Mouse (Mus musculus): ENCODE results near the gene Atpif1. TPM values are rescaled to one million over a fixed set of nuclear protein-coding genes. Genes with fewer than 3 reads are reported as not detected.

The Atpif1 gene
- 781 and 857 TPM in 2 replicates for total RNA-seq (2014; fragmentation: Nextera tagmentation)
- total RNA-seq (2017), result 1,252 and 1,475 TPM in 2 replicates

DNA sequence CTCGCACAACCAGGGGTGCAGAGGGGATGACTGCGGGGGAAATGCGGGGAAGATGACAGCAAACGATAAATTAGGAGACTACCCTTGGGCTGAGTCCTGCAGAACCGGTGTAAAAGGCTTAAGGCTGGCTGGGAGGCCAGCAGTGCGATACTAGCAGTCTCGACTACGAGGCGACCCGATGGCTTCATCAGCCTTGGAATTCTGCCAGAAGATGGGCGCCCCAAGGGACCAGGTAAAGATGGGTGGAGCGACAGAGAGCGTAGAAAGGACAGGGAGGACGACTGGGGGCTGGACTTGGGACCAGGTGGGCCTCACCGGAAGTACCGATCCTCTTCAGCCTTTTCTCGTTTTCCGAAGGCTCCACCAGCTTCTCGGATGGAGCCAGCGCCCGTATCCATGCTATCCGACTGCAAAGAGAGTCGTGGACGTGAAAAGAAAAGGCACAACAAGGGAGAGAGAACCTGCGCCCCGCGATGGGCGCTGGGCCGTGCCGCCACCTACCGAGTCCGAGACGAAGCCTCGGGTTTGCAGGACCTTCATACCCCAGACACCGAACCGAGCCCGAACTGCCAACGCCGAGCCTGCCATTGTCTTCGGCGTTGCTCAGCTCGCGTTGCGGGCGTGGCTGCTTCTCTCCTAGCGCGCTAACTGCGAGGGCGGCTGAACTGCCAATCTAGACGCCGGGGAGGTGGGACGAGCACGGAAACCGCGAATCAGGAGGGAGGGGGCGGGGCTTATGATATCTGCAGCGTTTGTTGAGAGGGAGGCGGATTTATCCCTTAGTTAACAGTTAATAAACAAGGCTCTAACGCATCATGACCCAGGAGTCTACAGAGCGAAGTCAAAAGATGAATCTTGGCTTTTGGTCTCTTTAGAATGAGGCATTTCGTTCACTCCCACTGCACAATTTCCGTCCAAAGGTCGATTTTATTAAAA lies at the start of gene Atpif1:
Gene Atpif1 (minus strand): TSS at position 679 of the 936 bp plus-strand sequence.
- ATAC-seq (replicated peaks; ENCODE audit: poor library complexity, severe bottlenecking), result peak; percentile 87

DNA sequence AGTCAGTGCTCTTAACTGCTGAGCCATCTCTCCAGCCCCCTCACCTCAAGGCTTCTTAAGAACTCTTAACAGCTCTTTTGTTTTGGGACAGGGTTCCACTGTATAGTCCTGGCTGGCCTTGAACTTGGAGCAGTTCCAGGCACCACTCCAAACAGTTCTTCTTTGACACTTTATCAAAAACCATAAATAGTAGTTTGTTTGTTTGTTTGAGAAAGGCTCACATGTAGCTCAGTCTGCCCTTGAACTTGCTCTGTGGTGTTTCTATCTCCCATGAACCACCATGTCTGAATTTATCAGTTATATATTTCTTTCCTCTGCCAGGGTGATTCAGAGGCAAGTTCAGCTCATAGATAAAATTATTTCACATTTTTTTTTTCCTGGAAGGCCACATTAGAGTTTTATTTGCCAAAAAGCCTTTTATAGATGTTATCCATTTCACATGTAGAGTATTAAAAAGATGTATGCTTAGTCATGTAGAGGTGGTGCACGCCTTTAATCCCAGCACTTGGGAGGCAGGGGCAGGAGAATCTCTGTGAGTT lies 41.4 kb upstream of the Atpif1 start:
- ATAC-seq (replicated peaks; ENCODE audit: poor library complexity, severe bottlenecking), result no peak

DNA sequence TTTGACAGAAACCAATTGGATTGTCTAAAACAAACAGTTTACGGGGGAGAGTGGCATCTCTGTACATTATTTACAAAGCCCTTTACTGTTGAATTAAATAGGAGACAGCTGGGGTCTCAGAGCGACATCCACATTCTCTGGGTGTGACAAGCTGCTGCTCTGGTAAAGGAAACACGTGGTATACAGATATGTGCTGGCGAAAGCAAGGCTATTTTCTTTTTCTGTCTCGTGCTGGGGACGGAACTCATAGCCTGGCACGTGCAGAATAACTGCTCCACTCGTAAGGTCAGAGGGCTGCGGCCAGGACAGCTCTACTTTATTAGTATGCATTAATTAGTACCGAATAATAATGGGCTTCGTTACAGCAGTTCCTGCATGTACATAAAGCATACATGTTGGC lies 39.9 kb upstream of the Atpif1 start:
- ATAC-seq (replicated peaks; ENCODE audit: poor library complexity, severe bottlenecking), result peak; percentile 48

DNA sequence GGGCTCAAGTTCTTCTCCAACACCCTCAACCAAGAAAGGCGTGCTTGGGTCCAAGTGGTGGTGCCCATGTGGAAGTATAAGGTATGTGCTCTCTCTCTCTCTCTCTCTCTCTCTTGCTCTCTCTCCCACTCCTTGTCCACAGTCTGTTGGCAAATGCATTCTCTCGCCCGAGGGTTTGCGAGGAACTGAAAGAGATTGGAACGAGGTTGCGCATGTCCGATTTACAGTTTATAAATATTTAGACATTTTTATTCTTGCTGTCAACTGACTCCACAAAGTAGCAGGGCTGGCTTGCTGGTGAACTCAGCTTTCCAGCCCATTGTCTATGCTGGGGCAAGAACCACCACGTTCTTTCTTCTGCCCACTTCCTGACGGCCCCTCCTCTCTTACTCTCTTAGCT lies 37.7 kb upstream of the Atpif1 start:
- ATAC-seq (replicated peaks; ENCODE audit: poor library complexity, severe bottlenecking), result no peak

DNA sequence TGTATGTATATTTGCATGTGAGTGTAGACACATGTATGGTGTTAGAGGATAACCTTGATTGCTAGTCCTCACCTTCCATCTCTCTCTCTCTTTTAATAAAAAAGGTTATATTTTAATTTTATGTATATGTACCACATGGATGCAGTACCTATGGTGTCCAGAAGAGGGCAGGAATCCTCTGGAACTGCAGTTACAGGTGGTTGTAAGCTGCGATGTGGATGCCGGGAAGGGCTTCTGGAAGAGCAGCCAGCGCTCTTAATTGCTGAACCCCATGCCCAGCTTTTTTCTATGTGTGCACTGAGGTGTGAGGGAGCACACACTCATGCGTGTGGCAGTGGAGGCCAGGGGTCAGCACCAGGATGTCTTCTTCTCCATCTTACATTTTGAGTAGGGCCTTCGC lies 35.7 kb upstream of the Atpif1 start:
- no peak for ATAC-seq (replicated peaks; ENCODE audit: poor library complexity, severe bottlenecking)

DNA sequence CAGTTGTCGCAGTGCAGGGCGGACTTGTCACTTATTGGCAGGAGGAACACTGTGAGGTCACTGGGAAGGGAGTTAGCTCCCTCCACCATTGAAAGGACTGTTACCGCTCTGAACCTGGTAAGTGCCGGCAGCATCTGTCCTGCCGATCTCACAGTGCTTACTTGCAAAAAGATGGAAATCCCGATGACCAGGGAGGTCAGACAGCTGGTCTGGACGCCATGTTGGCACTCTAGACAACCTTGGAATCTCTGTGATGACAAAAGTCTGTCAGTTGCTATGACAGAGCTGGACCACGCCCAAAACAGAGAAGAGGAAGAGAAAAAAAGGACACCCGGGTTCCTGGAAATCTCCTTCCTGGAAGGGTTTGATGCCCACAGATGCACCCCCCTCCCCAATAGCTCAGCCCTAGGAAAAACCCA lies 33.9 kb upstream of the Atpif1 start:
- ATAC-seq (replicated peaks; ENCODE audit: poor library complexity, severe bottlenecking), result peak; percentile 33

DNA sequence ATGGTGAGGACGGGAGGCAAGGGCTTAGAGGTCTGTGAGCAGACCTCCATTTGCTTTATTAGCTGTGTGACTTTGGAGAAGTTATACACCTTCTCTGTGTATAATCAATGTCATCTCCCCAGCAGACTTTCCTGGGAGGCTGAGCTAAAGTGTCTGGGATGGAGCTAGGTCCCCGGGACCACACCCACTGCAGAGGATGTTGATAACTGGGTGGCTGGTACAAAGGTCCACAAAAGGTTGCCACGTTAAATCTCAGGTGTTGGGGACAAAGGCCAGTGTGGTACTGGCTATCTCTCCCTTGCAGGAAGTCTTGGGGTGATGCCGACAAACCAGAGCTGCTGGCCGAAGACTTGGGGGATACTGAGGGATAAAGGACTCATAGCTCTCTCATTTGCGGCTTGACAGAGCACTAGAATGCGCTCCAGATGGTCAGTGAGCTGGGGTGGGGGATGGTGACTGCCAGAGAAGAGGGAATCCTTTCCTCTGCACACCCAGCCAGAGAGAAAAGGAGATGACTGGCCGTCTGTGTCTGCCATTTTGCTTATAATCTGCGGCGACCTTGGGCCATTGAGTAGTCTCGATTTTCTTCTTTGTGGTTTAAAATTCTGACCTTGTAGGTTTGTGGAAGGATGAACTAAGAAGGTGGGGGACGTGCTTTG lies 31.8 kb upstream of the Atpif1 start:
- no peak for ATAC-seq (replicated peaks; ENCODE audit: poor library complexity, severe bottlenecking)

DNA sequence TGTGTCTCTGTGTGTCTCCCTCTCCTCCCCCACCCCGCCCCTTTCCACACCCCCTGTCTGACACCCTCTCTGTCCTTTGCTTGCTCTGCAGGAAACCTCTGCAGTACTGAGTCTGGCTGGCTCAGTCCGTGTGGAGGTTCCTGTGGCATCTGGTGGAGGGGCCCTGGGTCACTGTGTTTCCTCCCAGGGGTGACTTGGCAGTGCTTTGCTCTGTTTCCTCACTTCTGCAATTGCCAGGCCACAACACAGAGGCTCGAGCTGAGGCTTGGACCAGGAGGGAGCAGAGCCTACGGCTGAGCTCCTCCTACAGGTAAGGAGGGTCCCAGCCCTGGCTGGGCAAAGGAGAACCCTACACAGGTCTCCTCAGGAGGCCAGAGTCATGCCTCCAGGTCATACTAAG lies 30.5 kb upstream of the Atpif1 start, which contains the start of gene Ptafr:
Gene Ptafr (plus strand): TSS at position 103 of the 400 bp plus-strand sequence.
- peak; percentile 95 for ATAC-seq (replicated peaks; ENCODE audit: poor library complexity, severe bottlenecking)

DNA sequence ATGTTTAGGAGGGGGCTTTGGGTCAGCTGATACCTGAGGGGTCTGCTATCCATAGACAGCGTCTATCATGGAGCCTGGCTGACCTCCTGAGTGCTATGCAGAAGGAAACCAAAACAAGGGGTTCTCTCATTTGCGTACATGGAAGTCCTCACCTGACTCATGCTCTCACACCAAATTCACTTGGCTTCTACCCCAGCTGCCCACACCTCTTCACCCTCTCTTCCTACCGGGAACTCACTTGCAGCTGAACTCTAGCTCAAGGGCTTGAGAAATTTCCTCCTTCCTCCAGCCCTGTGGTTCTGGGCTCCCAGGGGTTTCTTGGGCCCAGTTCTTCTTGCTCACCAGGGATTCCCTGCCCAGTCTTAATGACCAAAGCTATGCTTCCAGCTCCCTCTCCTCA lies 29.8 kb upstream of the Atpif1 start:
- peak; percentile 29 for ATAC-seq (replicated peaks; ENCODE audit: poor library complexity, severe bottlenecking)

DNA sequence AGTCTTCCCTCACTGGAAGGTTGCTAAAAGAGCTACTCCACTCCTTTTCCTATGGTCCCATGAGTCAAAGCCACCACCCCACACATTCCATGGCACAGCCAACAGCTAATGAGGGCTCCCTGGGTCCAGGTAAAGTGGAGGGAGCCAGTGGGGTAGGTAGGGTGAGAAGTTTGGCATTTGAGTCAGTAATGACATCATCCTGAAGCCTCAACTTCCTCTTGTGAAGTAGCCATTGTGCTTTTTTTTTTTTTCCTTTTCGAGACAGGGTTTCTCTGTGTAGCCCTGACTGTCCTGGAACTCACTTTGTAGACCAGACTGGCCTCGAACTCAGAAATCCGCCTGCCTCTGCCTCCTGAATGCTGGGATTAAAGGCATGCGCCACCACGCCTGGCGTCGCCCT lies 22.1 kb upstream of the Atpif1 start:
- ATAC-seq (replicated peaks; ENCODE audit: poor library complexity, severe bottlenecking), result peak; percentile 64

DNA sequence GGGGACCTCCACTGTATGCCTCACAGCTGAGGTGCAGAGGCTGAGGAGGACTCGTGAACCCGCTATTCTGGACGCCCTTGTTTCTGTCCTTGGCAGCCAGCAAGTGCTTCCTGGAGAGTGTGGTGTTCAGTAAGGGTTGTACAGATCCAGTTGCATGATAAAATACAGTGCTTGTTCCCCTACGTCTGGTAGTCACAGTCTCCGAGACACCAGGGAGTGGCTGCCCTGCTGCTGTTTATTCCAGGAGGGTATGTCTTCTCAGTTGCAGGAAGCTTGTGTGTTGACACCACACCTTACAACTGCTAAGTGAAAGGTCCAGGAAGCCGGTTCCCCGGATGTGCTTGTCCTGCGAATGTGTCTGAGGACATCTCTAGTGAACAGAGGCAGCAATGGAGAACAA lies 21.2 kb upstream of the Atpif1 start:
- ATAC-seq (replicated peaks; ENCODE audit: poor library complexity, severe bottlenecking), result peak; percentile 21; the same call in 1 of the 2 replicates

DNA sequence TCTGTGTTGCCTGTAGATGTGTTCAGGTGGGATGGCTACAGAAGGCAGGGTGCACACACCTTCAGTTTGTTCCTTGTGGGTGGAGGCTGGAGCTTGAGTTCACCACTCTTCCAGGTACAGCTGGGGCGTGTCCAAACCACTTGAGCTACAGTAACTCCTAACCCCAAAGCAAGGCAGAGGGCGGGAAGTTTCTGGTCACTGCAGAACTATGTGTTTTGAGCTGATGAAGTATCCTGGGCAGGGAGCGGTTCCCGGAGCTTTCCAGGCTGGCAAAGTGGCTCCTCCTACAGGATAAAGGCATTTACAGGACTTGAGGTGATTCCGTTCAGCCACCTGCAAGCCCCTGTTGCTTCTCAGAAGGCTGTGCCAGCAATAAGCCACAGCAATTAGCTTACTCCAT lies 20.8 kb upstream of the Atpif1 start:
- ATAC-seq (replicated peaks; ENCODE audit: poor library complexity, severe bottlenecking), result no peak

DNA sequence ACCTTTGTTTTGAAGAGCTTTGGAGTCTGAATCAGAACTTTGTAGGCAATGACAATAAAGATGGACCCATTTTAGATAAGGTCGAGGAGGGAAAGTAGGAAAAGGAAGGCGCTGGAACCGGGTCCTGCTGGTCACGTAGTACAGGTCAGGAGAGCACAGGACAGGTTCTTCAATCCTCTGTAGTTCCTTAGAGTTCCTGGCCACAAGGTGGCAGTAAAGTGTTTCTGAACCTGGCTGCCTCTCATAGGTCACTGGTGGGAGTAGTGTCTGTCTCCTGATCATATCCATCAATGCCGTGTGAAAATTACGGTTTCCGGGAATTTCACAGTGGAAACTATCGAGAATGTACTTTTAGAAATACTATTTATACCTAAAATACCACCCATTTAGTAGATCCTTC lies 12.4 kb upstream of the Atpif1 start:
- ATAC-seq (replicated peaks; ENCODE audit: poor library complexity, severe bottlenecking), result peak; percentile 74

DNA sequence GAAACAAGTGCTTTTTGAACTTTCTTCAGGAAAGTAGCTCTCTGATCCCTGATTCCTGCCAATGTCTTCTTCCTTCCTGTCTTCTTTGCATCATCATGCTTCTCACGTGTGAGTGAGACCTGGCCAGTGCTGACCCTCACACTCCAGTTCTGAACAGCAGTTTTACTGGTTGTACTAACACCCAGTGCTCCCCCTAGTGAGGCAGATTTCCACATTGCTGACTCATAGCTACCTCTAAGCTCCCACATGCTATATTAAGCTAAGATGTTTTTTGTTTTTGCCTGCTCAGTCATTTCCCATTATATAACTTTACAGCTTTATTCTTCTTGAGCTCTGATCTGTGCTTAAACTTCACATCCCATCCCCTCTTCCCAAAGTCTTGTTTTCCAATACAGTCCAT lies 9.3 kb upstream of the Atpif1 start:
- ATAC-seq (replicated peaks; ENCODE audit: poor library complexity, severe bottlenecking), result no peak

DNA sequence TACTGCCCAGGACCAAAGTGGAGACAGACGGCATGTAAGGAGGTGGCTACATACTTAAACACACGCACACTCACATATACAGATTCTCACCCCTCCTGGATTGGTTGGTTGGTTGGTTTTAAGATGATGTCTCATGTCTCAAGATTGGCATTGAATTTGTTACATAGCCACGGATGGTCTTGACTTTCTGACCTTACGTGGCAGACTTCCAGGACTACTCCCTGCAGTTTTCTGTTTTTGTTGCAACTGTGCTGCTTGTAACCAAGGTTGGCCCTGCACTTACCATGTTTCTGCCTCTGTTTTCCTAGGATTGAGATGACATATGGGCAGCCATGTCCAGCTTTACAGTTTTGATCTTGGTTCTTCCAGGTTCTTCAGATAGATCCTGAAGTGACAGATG lies 8.0 kb upstream of the Atpif1 start:
- ATAC-seq (replicated peaks; ENCODE audit: poor library complexity, severe bottlenecking), result no peak

DNA sequence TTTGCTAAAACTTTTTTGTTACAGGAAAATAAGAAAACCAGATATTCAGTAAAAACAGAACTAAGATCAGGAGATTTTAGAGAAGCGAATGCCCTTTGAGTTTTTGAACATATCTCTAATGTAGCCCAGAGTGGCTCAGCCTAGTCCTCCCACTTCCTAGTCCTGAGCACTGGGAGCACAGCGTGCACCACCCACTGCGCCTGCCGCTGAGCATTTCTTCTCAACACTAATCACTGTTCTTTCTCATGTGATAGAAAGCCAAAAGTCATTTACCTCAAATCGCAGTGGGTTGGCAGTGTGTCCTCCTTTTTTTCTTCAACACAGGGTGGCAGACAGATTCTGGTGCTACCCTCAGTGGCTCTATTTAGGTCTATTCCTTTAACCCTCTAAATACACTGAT lies 6.0 kb upstream of the Atpif1 start:
- no peak for ATAC-seq (replicated peaks; ENCODE audit: poor library complexity, severe bottlenecking)

DNA sequence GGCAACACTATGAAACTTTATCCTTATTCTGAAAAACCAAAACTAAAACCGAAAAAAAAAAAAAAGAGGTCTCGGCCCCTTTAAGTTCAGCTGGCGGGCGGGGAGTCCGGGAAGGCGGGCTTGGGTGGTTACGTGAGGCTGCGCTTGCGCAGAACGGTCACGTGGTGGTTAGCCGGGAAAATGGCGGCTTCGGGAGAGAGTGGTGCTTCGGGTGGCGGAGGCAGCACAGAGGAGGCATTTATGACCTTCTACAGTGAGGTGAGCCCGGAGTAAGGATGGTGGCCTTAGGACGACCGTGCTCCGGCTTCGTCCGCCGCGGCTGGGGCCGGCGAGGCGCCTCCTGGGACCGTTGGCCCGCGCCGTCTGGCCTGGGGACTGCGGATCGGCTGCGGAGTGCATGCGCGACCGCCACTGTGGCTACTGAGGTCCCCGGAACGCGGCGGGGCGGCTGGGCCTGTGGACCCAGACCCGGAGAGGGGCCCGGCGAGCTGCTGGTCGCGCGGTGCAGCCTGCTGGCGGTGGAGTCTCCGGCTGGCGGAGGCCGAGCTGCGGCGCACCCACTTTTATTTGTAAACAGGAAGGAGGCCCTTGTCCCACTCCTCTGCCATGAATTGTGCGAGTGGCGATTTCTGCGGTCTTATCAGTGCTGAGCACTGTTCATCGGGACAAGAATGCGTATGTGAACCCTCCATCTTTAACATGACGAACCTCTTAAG lies 2.1 kb upstream of the Atpif1 start, which contains the start of gene Dnajc8:
Gene Dnajc8 (plus strand): TSS at position 145 of the 716 bp plus-strand sequence.
- peak; percentile 49 for ATAC-seq (replicated peaks; ENCODE audit: poor library complexity, severe bottlenecking)

DNA sequence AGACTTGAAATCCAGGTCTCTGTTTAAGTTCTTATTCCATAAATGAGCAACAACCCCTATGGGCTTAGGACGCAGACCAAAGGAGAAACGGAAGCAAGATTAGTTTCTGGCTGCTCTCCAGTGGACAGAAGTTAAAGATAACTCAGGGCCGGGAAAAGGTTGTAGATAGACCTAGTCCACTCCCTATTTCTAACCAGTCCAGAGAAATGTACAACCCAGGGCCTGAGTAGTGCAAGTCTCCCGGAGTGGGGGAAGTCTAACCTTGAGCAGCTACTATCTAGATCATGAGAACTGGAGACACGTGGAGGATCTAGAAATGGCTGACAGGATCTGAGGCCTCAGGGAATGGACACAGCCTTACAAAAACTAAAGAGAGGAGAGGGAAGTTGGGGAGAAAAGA lies 963 bp downstream of the Atpif1 start:
- ATAC-seq (replicated peaks; ENCODE audit: poor library complexity, severe bottlenecking), result no peak

DNA sequence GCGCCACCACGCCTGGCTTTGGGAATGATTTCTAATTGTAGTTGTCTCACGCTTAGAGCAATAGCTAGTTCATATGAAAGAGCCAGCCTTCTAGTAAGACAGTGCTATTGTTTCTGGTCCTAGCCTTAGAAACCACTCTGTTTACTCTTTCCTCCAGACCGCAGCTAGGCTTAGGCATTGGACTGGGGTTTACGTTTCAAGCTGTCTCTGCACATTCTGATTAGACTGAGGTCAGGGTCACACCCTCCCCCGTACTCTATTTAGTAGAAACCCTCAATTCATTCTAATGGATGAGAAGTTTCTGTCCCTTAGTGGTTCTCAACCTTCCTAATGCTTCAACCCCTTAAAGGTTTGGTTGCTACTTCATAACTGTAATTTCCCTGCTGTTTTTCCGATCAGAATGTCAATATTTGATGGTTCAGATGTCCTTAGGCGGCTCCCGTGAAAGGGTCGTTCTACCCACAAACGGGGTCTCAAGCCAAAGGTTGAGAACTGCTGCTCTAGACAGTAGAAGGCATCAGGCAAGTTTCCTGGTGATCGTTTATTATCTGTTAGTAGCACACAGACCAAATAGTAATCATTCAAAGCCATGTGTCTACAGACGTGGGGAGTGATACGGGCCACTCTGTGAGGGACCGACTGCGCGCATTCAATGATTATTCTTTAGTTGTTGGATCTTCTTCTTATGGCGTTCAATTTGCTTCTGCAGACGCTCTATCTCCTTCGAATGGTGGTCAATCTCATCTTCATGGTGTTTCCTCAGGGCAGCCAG lies 3.2 kb downstream of the Atpif1 start:
- ATAC-seq (replicated peaks; ENCODE audit: poor library complexity, severe bottlenecking), result no peak

DNA sequence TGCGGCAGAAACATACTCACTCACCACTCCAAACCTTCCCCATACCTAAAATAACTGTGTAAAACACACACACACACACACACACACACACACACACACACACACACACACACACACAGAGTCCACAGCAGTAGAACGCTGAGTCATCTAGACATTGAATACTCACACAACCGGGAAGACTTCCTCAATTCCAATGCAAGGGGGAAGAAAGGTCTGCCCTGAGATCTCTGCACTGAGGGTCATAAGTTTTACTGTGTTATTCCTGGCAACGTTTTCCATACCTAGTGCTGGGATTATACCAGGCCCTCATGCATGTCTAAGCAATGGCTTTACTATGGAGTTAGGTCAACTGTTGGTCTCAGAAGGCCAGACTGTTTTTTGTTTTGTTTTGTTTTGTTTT lies 4.1 kb downstream of the Atpif1 start:
- peak; percentile 44 for ATAC-seq (replicated peaks; ENCODE audit: poor library complexity, severe bottlenecking)
